Mouse (Mus musculus) lung, embryonic 14.5 days (tissue): ENCODE data around the gene Aff1. TPM values are rescaled to one million over a fixed set of nuclear protein-coding genes. Genes with fewer than 3 reads are reported as not detected.

ENCODE experiments used
- ATAC-seq: fragments of 200-750 bp; cut with Nextera tagmentation; 2 replicates; pipeline ENCODE4 v1.8.0; 2017; ENCODE audit warnings: mild to moderate bottlenecking, moderate TSS enrichment, moderate library complexity; ENCODE audit not compliant: insufficient read depth
- DNase-seq: peaks from one replicate; pipeline ENCODE4 v3.0.0-alpha.2; 2015
- H3K27ac ChIP-seq: fragments of 300-500 bp; sonication (generic); 2 replicates; pipeline ENCODE4 v1.5.1; 2014; ENCODE audit warnings: low read depth, mild to moderate bottlenecking, moderate library complexity
- H3K27me3 ChIP-seq: fragments of 300-500 bp; sonication (generic); 2 replicates; pipeline ENCODE4 v1.6.1; 2014; ENCODE audit warnings: low read length, control low read depth; ENCODE audit not compliant: insufficient read depth
- H3K36me3 ChIP-seq: fragments of 300-500 bp; sonication (generic); 2 replicates; pipeline ENCODE4 v1.6.1; 2014; ENCODE audit warnings: control low read depth; ENCODE audit not compliant: insufficient read depth
- H3K4me1 ChIP-seq: fragments of 300-500 bp; sonication (generic); 2 replicates; pipeline ENCODE4 v1.6.1; 2014; ENCODE audit warnings: antibody characterized with exemption, control low read depth; ENCODE audit not compliant: insufficient read depth
- H3K4me2 ChIP-seq: fragments of 300-500 bp; sonication (generic); 2 replicates; pipeline ENCODE4 v1.6.1; 2014; ENCODE audit warnings: mild to moderate bottlenecking
- H3K4me3 ChIP-seq: fragments of 300-500 bp; sonication (generic); 2 replicates; pipeline ENCODE4 v1.5.1; 2014; ENCODE audit warnings: low read depth, low read length
- H3K9ac ChIP-seq: fragments of 300-500 bp; sonication (generic); 2 replicates; pipeline ENCODE4 v1.6.1; 2014
- H3K9me3 ChIP-seq: fragments of 300-500 bp; sonication (generic); 2 replicates; pipeline ENCODE4 v1.6.1; 2016; ENCODE audit warnings: low read depth, low read length, control low read depth
- CTCF ChIP-seq: IDR thresholded peaks from 2 replicates; pipeline ENCODE4 v1.5.1; 2016; ENCODE audit warnings: antibody characterized with exemption, low read depth
- WGBS: fragments of 180-500 bp; shearing (Covaris S2); extraction: QIAGEN DNeasy Blood & Tissue Kit; methylation state at CpG from one replicate; pipeline ENCODE4 v1.1.7; 2014; 5-methylcytosine and 5-hydroxymethylcytosine counted together
- polyA plus RNA-seq: library from polyadenylated mRNA; unstranded; fragments of >200 nt; fragmentation: Nextera tagmentation; extraction: Ambion mirVana; gene quantifications from 2 replicates; pipeline ENCODE4 v1.2.1, GENCODE M21; 2014

Gene Aff1
- 7.1 and 7.7 TPM in 2 replicates for polyA plus RNA-seq

- no peak for TF ChIP-seq CTCF
- Histone ChIP-seq H3K4me3 (peak within 1 kb of the TSS; percentile 62), H3K27ac (no peak within 1 kb of the TSS), H3K9me3 (no peaks in the 10 kb centered on the region), H3K4me2 (peak within 1 kb of the TSS; percentile 100), H3K27me3 (peaks cover 22% of the 10 kb centered on the region), H3K36me3 (no peaks in the 10 kb centered on the region), H3K9ac (peak within 1 kb of the TSS; percentile 52), H3K4me1 (no peaks in the 10 kb centered on the region)
- DNase-seq (peak; percentile 86), ATAC-seq (peak; percentile 88)
- 4% methylated on average over 50 of the region's 50 CpGs for WGBS
Measured at GRCm38 (mm10) chr5:103691624-103692530, at the start of gene Aff1. Gene Aff1 (plus strand): TSS chr5:103692374.

- TF ChIP-seq CTCF, result no peak
- WGBS, result 85% methylated on average over 1 of the region's 1 CpGs
- Histone ChIP-seq H3K27ac (no peak overlapping the region), H3K9ac (no peak overlapping the region), H3K4me2 (no peak overlapping the region), H3K9me3 (no peaks in the 10 kb centered on the region), H3K4me1 (0 out of 2 replicates have a peak, but pooled peaks cover 6% of the 10 kb centered on the region), H3K27me3 (no peaks in the 10 kb centered on the region), H3K4me3 (no peak overlapping the region), H3K36me3 (no peaks in the 10 kb centered on the region)
- peak; percentile 41 for DNase-seq
- ATAC-seq, result peak; percentile 44; the same call in 1 of the 2 replicates
Measured at GRCm38 (mm10) chr5:103644167-103644566, 48.0 kb upstream of the Aff1 start.

GRCm38 (mm10) chr5:103647320-103647719 is 44.9 kb upstream of the Aff1 start:
- no peak for TF ChIP-seq CTCF
- Histone ChIP-seq H3K36me3 (no peaks in the 10 kb centered on the region), H3K4me1 (0 out of 2 replicates have a peak, but pooled peaks cover 6% of the 10 kb centered on the region), H3K27me3 (no peaks in the 10 kb centered on the region), H3K4me2 (no peak overlapping the region), H3K27ac (no peak overlapping the region), H3K9me3 (no peaks in the 10 kb centered on the region), H3K9ac (no peak overlapping the region), H3K4me3 (no peak overlapping the region)
- ATAC-seq (no peak), DNase-seq (no peak)
- WGBS, result 81% methylated on average over 3 of the region's 3 CpGs

GRCm38 (mm10) chr5:103654225-103654624 is 37.9 kb upstream of the Aff1 start:
- Histone ChIP-seq H3K27ac (no peak overlapping the region), H3K4me2 (no peak overlapping the region), H3K36me3 (no peaks in the 10 kb centered on the region), H3K4me1 (no peaks in the 10 kb centered on the region; the same call in 1 of the 2 replicates), H3K9me3 (no peaks in the 10 kb centered on the region), H3K9ac (no peak overlapping the region), H3K4me3 (no peak overlapping the region), H3K27me3 (no peaks in the 10 kb centered on the region)
- ATAC-seq (no peak), DNase-seq (peak; percentile 85)
- WGBS, result 26% methylated on average over 6 of the region's 6 CpGs
- TF ChIP-seq CTCF, result peak; percentile 78

- H3K4me3 ChIP-seq, result no peak overlapping the region
- TF ChIP-seq CTCF, result no peak
- DNase-seq (peak; percentile 15), ATAC-seq (no peak)
- no peak overlapping the region for H3K27ac ChIP-seq
- peak overlapping the region; percentile 98 for H3K4me2 ChIP-seq
- H3K9me3 ChIP-seq, result no peaks in the 10 kb centered on the region
- H3K9ac ChIP-seq, result no peak overlapping the region
- 72% methylated on average over 4 of the region's 4 CpGs for WGBS
- H3K27me3 ChIP-seq, result no peaks in the 10 kb centered on the region
- H3K36me3 ChIP-seq, result no peaks in the 10 kb centered on the region
- H3K4me1 ChIP-seq, result no peaks in the 10 kb centered on the region; the same call in 1 of the 2 replicates
Measured at GRCm38 (mm10) chr5:103654780-103655179, 37.4 kb upstream of the Aff1 start.

- DNase-seq (peak; percentile 83), ATAC-seq (peak; percentile 88)
- H3K9ac ChIP-seq, result peak within 1 kb of the TSS; percentile 64
- H3K4me2 ChIP-seq, result peak within 1 kb of the TSS; percentile 98
- H3K36me3 ChIP-seq, result no peaks in the 10 kb centered on the region
- WGBS, result 1% methylated on average over 56 of the region's 56 CpGs
- peak; percentile 81 for TF ChIP-seq CTCF
- H3K27ac ChIP-seq, result no peak within 1 kb of the TSS
- peak within 1 kb of the TSS; percentile 58 for H3K4me3 ChIP-seq
- no peaks in the 10 kb centered on the region; the same call in 1 of the 2 replicates for H3K4me1 ChIP-seq
- H3K9me3 ChIP-seq, result no peaks in the 10 kb centered on the region
- no peaks in the 10 kb centered on the region for H3K27me3 ChIP-seq
Measured at GRCm38 (mm10) chr5:103655346-103656118, 36.6 kb upstream of the Aff1 start, which contains the start of gene 1700016H13Rik. Gene 1700016H13Rik (minus strand): TSS chr5:103656010.
